Mouse (Mus musculus) pancreas, adult 10 weeks (tissue): ENCODE measurements around the gene Arpc3. TPM values are rescaled to one million over a fixed set of nuclear protein-coding genes. Genes with fewer than 3 reads are reported as not detected.

Source experiments
- polyA plus RNA-seq: library from polyadenylated mRNA; stranded (reverse); fragments of 350-450 nt; fragmentation: Illumina TruSeq; extraction: RNeasy Lipid Tissue Mini Kit (QIAGEN cat#74804); gene quantifications from one replicate; pipeline ENCODE4 v1.2.3, GENCODE M21; 2015; ENCODE audit warnings: low read depth, low replicate concordance; ENCODE audit not compliant: insufficient read depth

The Arpc3 gene
- 50.4 TPM for polyA plus RNA-seq

GRCm38 (mm10) chr5:122391786-122392180, at the start of gene Arpc3:
Gene Arpc3, plus strand, starts transcription at chr5:122391878.

GRCm38 (mm10) chr5:122353807-122354491, 37.7 kb upstream of the Arpc3 start, which contains the start of the genes Rad9b and Vps29:
Gene Rad9b, minus strand, starts transcription at chr5:122354233.
Gene Vps29, plus strand, starts transcription at chr5:122354369.

DNA sequence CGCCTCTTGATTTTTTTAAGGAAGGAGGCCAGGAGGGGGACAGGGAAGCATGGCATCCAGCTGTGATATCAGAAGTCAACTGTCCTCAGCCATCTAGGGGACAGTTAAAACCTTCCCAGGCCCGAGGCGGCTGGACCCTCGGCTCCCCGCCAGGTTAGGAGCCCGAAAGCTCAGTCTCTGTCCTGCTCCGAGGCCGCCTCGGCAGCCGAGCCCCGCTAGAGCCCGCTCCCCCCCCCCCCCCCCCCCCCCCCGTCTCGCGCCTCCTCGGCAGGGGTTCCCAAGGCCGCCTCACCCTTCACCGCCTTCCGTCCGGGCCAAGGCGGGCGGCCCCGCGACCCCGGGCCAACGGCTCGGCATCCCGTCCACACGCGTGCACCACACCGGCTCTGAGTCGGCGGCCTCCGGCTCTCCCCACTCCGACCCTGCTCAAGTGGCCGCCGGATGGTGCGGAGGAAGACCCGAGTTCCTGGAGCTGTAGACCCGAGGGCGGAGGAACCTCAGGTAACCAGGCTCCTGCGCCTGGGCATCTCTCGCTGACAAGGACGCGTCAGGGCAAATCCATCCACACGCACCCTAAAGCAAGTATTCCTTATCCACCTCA, 20.0 kb upstream of the Arpc3 start, which contains the start of gene Gpn3:
Gpn3 (plus strand) TSS at position 286 of the 601 bp plus-strand sequence.

DNA sequence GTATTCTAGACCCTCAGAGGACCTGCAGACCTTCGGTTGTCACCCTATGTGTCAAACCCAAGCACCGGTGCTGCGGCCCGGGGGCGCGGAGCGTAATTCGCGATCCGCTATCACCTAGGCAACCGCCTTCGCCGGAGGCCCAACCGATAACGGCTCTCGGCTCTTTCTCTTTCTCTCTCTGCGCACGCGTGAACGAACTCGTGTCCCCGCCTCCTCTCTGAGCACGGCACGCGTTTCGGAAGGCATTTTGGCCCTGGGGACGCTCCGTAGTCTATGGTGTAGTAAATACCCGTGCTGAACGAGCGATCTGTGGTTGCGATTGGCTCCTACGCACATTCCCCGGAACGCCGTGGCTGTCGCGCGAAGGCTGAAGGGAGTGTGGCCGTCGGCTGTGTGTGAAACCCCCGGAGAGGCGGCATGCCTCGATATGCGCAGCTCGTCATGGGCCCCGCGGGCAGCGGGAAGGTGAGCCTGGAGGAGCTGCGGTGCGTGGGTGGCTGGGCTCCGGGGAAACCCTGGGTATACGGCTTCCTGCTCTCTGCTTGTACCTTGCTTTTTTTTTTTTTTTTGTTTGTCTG, 19.4 kb upstream of the Arpc3 start, which contains the start of gene Fam216a:
Fam216a (minus strand) TSS at position 173 of the 578 bp plus-strand sequence.

DNA sequence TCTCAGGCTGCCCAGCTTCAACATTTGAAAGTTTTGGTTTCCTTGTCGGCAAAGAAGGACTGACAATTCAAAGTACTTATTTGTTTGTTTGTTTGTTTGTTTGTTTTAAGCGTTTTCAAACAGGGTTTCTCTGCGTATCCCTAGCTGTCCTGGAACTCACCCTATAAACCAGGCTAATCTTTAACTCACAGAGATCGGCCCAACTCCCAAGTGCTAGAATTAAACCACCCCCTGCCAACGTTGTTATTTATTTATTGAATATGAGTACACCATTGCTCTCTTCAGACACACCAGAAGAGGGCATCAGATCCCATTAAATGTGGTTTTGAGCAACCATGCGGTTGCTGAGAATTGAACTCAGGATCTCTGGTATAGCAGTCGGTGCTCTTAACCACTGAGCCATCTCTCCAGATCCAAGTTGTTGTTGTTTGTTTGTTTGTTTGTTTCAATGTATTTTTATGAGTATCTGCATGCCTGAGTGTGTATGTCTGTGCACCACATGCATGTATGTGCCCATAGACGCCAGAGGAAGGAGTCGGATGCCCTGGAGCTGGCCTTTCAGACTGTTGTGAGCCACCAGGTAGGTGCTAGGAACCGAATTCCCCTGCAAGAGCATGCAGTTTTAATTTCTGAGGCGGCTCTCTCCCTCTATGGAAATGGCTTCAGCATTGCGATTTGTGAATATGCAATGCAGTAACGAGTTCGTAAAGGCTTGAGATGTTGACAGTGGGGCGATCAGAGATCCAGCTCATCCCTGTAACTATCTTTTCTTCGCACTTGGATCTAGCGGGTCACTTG, 29.8 kb downstream of the Arpc3 start, which contains the start of gene Anapc7:
Anapc7 (plus strand) TSS at position 423 of the 798 bp plus-strand sequence.

Other genes starting within 250 kb of the Arpc3 start
- 33.8 TPM for gene Ppp1cc, start 233.6 kb upstream of the Arpc3 start, polyA plus RNA-seq
- gene Hvcn1, start 185.1 kb upstream of the Arpc3 start, polyA plus RNA-seq = 1.2 TPM
- 4.2 TPM for gene Tctn1, start 127.4 kb upstream of the Arpc3 start, polyA plus RNA-seq
- gene Pptc7, start 107.5 kb upstream of the Arpc3 start, polyA plus RNA-seq = 4.4 TPM
- gene Rad9b, start 37.6 kb upstream of the Arpc3 start, polyA plus RNA-seq = 2.9 TPM
- gene Vps29, start 37.5 kb upstream of the Arpc3 start, polyA plus RNA-seq = 18.9 TPM
- gene Gpn3, start 20.0 kb upstream of the Arpc3 start, polyA plus RNA-seq = 4.8 TPM
- gene Fam216a, start 19.5 kb upstream of the Arpc3 start, polyA plus RNA-seq = 3.3 TPM
- gene Anapc7, start 29.8 kb downstream of the Arpc3 start, polyA plus RNA-seq = 3.8 TPM
- 41.6 TPM for gene Atp2a2, start 110.3 kb downstream of the Arpc3 start, polyA plus RNA-seq
- 4.4 TPM for gene Ift81, start 222.6 kb downstream of the Arpc3 start, polyA plus RNA-seq